Mouse (Mus musculus): ENCODE measurements around the gene Phlpp1.

- TF ChIP-seq NELFE (IDR thresholded peaks at IDR 0.05; ENCODE audit: low read depth, low read length): no peak
- no peak for TF ChIP-seq TBP (IDR thresholded peaks at IDR 0.05; ENCODE audit: low read depth, low read length)
- TF ChIP-seq SIN3A (IDR thresholded peaks at IDR 0.05; ENCODE audit: low read length): no peak
- TF ChIP-seq POLR2A (IDR thresholded peaks at IDR 0.05; ENCODE audit: control insufficient read depth in 1 of 2, insufficient read depth in 1 of 2, low read depth in 1 of 2, low read length in 2 of 2, poor library complexity in 1 of 2): no peak
- TF ChIP-seq EP300 (IDR thresholded peaks at IDR 0.05; ENCODE audit: low read depth in 1 of 2, low read length in 2 of 2): no peak
- no peak for TF ChIP-seq POLR2AphosphoS2 (IDR thresholded peaks at IDR 0.05; ENCODE audit: low read length)
- TF ChIP-seq CTCF (IDR thresholded peaks at IDR 0.05 in 2 of 3, conservative IDR thresholded peaks at IDR 0.05 in 1 of 3; ENCODE audit: control insufficient read depth in 1 of 3, insufficient read depth in 1 of 3, low read depth in 2 of 3, low read length in 3 of 3, poor library complexity in 1 of 3, severe bottlenecking in 1 of 3): no peak
- TF ChIP-seq USF1 (IDR thresholded peaks at IDR 0.05; ENCODE audit: low read depth, low read length): no peak
Observed at GRCm38 (mm10) chr1:106242129-106242528, 70.6 kb downstream of the Phlpp1 start.

All from MEL (cell line).